8 mouse cellular contexts compared by ENCODE assay signal in the genomic region with DNA sequence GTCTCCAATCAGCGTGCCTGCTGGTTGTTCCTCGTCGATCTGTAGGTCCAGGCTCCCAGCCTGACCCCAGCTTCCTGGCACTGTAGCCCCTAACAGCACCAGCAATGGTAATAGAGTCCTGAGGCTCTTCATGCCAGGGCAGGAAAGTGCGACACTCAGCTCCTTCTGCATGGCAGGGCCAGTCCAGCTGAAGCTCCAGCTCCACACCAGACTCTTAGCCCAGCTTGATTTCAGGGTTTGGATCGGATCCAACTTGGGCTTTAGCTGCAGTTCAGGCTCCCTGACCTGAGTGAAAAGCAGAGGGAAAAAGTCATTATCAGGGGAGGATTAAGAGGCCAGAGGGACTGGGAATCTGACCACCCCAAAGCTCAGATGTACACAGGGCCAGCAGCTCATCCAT.
"Had no signal": no experiment of that assay in that cellular context is flagged by ENCODE, and none has a peak within 500 bp of the region (broad histone marks: within the 10 kb centered on the region; RNA-seq: fewer than 3 reads in every experiment).

No protein-coding gene starts in this region.

- H3K9me3 ChIP-seq: limb, embryonic 10.5 days; liver, embryonic 15.5 days; midbrain, embryonic 13.5 days had no signal

- ATAC-seq: midbrain, embryonic 13.5 days had no signal

- H3K9ac ChIP-seq: liver, embryonic 15.5 days; midbrain, embryonic 13.5 days had no signal

- H3K4me3 ChIP-seq: left cerebral cortex, adult 2 months; limb, embryonic 10.5 days; liver, embryonic 15.5 days; midbrain, embryonic 13.5 days had no signal

- DNase-seq: kidney, adult 9 months; kidney, postnatal 14 days had no signal

- H3K27me3 ChIP-seq: liver, embryonic 15.5 days; midbrain, embryonic 13.5 days had no signal

- H3K4me2 ChIP-seq: liver, embryonic 11.5 days; liver, embryonic 15.5 days; midbrain, embryonic 13.5 days had no signal

- H3K36me3 ChIP-seq: liver, embryonic 15.5 days had no signal

- H3K27ac ChIP-seq: left cerebral cortex, adult 2 months; limb, embryonic 10.5 days; liver, embryonic 15.5 days; midbrain, embryonic 13.5 days; stomach, postnatal 0 days had no signal
